Mouse (Mus musculus) gastrocnemius, adult 2 months (tissue): ENCODE results near the gene Gramd4. TPM values are rescaled to one million over a fixed set of nuclear protein-coding genes. Genes with fewer than 3 reads are reported as not detected.
A peak's percentile ranks its signal among the peaks of the same experiment; 100 is the strongest.

Experiments
- DNase-seq: peaks from one replicate; pipeline ENCODE4 v3.0.0; 2022
- H3K27ac ChIP-seq: fragments of 200-600 bp; 2 replicates; pipeline ENCODE4 v1.8.1; 2022; ENCODE audit warnings: mild to moderate bottlenecking
- H3K4me3 ChIP-seq: fragments of 200-600 bp; 2 replicates; pipeline ENCODE4 v1.8.1; 2022; ENCODE audit warnings: mild to moderate bottlenecking, moderate library complexity
- CTCF ChIP-seq: fragments of 200-600 bp; IDR thresholded peaks from 2 replicates; pipeline ENCODE4 v1.8.1; 2022; ENCODE audit warnings: antibody characterized with exemption, mild to moderate bottlenecking, moderate library complexity
- intact Hi-C: fragments of 180-260 bp; cut with DNase I; formaldehyde crosslinking; loops from one replicate; pipeline ENCODE4 v1.15.1; 2025
- total RNA-seq, 2 experiments: library from RNA; stranded (reverse); gene quantifications; 2 replicates each; pipeline ENCODE4 v1.2.3; 2021

Gene Gramd4
- total RNA-seq, 2 experiments from 2014 or later = 5.8 to 11.4 TPM

- Histone ChIP-seq H3K27ac (peak overlapping the region; percentile 60), H3K4me3 (no peak overlapping the region)
- no peak for DNase-seq
- intact Hi-C loops = no loop called here
- TF ChIP-seq CTCF = no peak
These were observed 47.8 kb downstream of the Gramd4 start for GRCm38 (mm10) chr15:86105345-86105697.

DNA sequence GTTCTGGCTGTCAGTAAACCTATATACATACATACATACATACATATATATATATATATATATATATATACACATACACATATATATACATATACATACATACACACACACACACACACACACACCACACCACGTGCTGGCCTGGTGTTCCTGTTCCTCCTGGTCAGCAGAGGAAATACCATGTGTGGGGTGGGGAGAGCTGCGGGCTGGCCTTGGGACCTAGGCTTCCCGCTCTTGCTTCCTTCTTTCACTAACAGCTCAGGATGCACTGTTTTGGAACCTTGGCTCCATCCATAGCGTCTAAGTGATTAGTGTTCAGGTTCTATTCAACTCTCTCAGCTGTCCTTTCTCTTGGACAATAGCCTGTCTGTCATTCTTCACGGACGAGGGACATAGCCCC lies 48.3 kb downstream of the Gramd4 start:
- intact Hi-C loops = no loop called here
- H3K27ac ChIP-seq = no peak overlapping the region
- DNase-seq = no peak
- no peak overlapping the region for H3K4me3 ChIP-seq
- no peak for TF ChIP-seq CTCF

- DNase-seq = no peak
- peak overlapping the region; percentile 89 for H3K27ac ChIP-seq
- no peak for TF ChIP-seq CTCF
- intact Hi-C loops = no loop called here
- no peak overlapping the region for H3K4me3 ChIP-seq
These were observed 50.5 kb downstream of the Gramd4 start for GRCm38 (mm10) chr15:86107831-86108471.

DNA sequence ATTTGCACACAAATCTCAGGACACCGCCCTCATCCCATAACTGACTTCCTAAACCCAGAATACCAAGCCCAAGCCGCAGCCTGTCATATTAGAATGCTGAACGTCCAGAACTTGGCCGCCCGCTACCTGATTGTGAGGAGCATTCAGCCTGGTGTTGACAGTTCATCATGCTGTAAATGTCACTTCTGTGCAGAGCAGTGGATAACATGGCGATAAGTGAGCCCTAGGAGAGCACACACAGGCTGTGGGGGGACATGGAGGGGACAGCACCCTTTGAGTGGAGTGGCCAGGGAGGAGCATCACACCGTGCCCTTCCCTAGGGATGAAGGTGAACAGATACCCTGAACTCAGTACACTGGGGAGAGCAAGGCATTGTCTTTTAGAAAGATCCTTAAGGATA lies 51.8 kb downstream of the Gramd4 start:
- peak; percentile 46 for DNase-seq
- Histone ChIP-seq H3K4me3 (peak overlapping the region; percentile 51), H3K27ac (peak overlapping the region; percentile 89)
- TF ChIP-seq CTCF = no peak
- intact Hi-C loops = no loop called here

DNA sequence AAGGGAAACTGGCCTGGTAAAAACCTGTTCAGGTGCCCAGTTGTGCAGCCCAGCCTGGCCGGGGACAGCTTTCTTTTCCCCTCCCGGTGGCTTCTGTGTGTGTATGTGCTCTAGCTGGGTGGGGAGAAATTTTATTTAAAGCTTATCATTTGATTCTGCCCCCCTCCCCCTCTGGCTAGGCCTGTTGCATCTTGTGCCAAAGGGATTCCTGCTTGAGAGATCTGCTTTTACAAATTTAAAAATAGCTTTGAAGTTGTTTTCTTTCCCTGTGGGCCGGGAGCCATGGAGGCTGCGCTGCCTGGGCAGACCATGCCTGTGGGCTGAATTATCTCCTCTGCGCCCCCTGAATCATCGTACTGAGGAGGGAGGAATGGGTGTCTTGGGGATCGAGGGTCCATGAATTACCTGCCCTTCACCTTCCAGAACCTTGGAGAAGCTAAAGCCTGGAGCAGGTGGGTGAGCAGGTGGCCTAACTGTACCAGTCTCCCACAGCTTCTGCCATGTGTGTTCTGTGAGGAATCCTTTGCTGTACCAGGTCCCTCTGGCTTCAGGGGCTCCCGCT lies 52.2 kb downstream of the Gramd4 start:
- peak; percentile 76 for DNase-seq
- no peak for TF ChIP-seq CTCF
- Histone ChIP-seq H3K4me3 (peak overlapping the region; percentile 51), H3K27ac (peak overlapping the region; percentile 89)
- intact Hi-C loops = no loop called here

DNA sequence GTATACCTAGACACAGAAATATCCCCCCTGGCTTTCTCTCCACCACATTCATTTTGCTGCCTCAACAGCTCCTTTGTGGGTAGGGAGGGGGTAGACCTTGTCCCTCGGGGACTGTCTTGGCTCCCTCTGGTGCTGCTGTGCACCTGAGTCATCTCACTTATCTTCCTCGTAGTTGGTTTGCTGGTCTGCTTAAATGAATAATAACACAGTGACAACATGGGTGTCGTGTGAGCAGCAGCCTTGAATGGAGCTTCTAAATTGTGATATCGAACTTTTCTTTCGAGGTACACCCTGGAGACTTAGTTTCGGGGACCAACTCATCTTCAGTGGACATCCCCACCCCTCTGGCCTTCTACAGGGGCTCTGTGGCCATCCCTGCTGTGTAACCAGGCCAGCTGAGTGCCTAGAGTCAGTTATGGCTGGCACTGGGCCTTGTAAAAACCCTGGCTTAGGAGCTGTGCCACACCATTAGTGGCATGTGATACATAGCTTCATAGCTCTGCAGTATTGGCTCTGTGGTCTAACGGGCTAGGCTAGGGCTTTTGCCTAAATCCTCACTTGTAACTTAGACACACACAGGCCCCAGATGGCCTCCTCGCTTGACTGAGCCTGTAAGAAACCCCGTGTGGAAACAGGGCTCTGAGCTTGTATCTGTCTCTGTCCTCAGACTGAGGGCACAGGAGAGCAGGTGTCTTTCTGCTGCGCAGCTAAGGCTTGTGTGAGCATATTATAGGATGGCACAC lies 53.0 kb downstream of the Gramd4 start:
- peak overlapping the region; percentile 51 for H3K4me3 ChIP-seq
- no peak for TF ChIP-seq CTCF
- peak overlapping the region; percentile 89 for H3K27ac ChIP-seq
- DNase-seq = peak; percentile 70
- intact Hi-C loops = no loop called here

DNA sequence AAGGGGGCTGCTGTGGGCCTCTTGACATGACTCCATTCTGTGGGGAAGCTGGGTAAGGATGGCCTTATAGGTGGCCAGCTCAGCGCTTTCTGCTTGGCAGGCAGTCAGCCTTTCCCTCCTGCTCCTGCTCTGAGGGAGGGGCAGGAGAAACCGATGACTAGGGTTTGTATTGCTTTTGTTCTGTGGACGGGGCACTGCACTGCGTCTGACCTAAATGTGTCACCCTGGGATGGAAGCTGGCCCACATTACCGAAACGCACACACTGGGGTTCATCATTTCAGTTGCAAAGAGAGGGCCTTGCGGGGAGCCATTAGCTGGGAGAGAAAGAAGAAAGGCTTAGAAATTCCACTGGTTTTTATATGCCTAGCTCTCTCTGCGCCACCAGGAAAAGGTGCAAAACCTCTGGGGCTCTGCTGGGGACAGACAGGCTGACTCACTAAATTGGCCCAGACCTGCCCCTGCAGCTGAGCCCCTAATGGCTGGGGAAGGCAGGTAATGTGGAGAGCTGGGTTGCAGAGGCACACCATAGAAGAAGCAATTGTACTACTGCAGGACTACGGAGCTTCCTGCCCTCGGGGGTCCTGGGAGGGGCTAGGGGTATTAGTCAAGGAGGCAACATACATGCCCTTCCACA lies 55.3 kb downstream of the Gramd4 start:
- no peak for DNase-seq
- no peak overlapping the region; the same call in 1 of the 2 replicates for H3K27ac ChIP-seq
- H3K4me3 ChIP-seq = no peak overlapping the region
- intact Hi-C loops = no loop called here
- no peak for TF ChIP-seq CTCF

DNA sequence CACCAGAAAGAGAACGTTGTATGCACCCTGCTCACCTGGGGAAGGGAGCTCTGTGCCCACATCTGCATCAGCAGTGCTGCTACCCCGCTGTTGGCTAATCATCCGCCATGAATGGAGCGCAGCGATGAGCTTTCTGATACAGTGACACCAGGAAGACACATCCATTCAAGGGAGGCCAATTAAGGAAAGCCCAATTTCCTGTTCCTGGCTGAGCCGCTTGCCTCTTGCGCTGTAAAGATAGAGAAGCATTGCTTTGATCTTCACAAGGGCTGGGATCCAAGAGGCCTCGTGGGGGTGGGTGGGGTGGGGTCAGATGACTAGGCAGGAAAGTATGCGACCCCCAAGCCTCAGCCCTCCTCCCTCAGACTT lies 55.8 kb downstream of the Gramd4 start:
- DNase-seq = no peak
- intact Hi-C loops = no loop called here
- no peak for TF ChIP-seq CTCF
- Histone ChIP-seq H3K4me3 (no peak overlapping the region), H3K27ac (no peak overlapping the region)

GRCm38 (mm10) chr15:86116421-86116820 lies 58.9 kb downstream of the Gramd4 start:
- Histone ChIP-seq H3K27ac (peak overlapping the region; percentile 24; the same call in 1 of the 2 replicates), H3K4me3 (no peak overlapping the region)
- DNase-seq = no peak
- no peak for TF ChIP-seq CTCF
- intact Hi-C loops = no loop called here

GRCm38 (mm10) chr15:86117115-86118100 lies 59.9 kb downstream of the Gramd4 start:
- TF ChIP-seq CTCF = no peak
- Histone ChIP-seq H3K27ac (peak overlapping the region; percentile 24; the same call in 1 of the 2 replicates), H3K4me3 (no peak overlapping the region)
- intact Hi-C loops = no loop called here
- peak; percentile 51 for DNase-seq

DNA sequence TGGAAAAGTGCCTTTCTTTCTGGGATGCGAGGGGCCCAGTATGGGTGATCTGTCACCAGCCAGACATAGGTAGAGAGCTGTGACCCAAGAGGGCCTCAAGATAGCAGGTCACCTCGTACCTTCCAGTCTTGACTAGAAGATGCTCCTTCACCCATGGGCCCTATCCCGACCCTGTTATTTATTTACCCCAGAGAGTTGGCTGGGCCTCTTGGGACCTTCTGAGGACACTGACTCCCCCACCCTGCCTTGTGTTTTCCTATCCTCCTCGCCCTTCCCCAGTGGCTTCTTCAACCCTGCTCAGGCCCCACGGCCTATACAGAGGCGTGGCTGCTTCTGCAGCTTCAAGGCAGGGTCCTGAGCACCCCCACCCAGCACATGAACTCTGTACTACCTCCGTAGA lies 61.7 kb downstream of the Gramd4 start:
- no peak for DNase-seq
- TF ChIP-seq CTCF = no peak
- intact Hi-C loops = no loop called here
- Histone ChIP-seq H3K4me3 (no peak overlapping the region), H3K27ac (no peak overlapping the region)

DNA sequence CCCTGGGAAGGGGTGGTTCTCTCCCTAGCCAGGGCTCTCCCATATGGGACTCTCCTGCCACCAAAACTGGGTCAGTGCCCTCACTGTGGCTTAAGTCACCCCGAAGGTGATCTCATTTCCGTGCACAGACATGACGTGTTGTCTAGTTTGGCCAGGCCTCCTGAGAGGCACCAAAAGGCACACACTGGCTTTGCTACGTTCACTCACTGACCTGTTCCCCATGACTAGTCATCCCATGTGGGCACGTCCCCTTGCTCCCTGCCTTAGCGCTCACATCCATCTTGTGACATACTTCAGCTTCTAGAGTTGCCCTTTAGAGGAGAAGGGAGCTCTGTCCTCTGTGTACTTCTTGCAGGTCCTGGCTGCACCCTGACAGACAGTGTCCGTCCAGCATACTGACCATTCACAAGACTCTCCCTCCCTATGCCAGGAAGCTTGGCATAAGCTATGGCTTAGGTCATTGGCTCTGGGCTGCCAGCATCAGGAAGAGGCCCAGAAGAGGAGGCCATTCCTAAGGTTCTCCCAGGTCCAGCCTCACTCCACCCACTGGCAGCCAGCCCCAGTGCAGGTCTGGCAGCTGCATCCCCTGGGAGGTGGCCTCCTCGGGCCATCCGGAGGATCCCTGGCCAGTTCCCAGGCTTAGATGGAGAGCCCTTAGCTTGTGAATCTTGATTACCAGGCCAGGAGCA lies 64.9 kb downstream of the Gramd4 start:
- TF ChIP-seq CTCF = peak; percentile 6; the same call in 1 of the 2 replicates
- intact Hi-C loops = loop anchor here (1.0 to 5.0 kb wide), 2 partner anchors 35 to 64 kb away; no protein-coding TSS in a partner anchor
- DNase-seq = peak; percentile 91
- no peak overlapping the region for H3K4me3 ChIP-seq
- peak overlapping the region; percentile 87 for H3K27ac ChIP-seq
